Mouse (Mus musculus) frontal cortex, adult (tissue): ENCODE measurements at regions not wholly inside any gene's neighbourhood (a gene's known extent, or its start where the extent isn't known, plus 50 kb on each side); places are given as distances from the start of the nearest gene placed in this dataset.

Experiments
- ATAC-seq: cut with Nextera tagmentation; 2 replicates; pipeline ENCODE4 v1.9.2; 2017; ENCODE audit warnings: mild to moderate bottlenecking, moderate library complexity, mixed read lengths; ENCODE audit not compliant: low TSS enrichment

GRCm38 (mm10) chr2:55817273-55817672, 381.5 kb downstream of the Kcnj3 start:
- peak; percentile 84 for ATAC-seq

GRCm38 (mm10) chr2:55818220-55818619, 382.4 kb downstream of the Kcnj3 start:
- ATAC-seq, result peak; percentile 96

GRCm38 (mm10) chr2:55822726-55823125, 387.0 kb downstream of the Kcnj3 start:
- peak; percentile 62 for ATAC-seq

- peak; percentile 93 for ATAC-seq
Measured at GRCm38 (mm10) chr2:55841521-55841920, 405.8 kb downstream of the Kcnj3 start.

DNA sequence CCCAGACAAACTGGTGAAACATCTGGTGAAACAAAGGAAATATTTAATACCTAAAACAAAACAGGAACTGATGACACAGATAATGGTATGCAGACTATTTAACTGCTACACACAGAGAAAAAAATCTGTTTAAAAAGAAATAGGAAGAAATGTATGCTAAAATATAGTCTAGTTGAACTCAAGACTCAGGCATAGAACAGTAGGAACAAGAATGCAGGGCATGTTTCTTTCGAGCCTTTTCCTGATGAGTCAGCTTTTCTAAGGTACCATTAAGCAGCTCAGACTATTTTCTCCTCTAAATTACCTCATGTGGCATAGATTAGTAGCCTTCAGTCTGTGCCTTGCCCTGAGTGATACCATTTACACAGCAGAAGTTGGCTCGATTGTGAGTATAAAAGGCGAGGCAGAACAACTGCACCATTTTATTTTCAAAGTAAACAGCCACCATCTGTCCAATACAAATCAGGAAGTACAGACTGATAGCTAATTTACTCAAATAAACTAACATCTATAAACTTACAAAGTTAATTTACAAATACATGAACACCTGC, 411.1 kb downstream of the Kcnj3 start:
- no peak for ATAC-seq

DNA sequence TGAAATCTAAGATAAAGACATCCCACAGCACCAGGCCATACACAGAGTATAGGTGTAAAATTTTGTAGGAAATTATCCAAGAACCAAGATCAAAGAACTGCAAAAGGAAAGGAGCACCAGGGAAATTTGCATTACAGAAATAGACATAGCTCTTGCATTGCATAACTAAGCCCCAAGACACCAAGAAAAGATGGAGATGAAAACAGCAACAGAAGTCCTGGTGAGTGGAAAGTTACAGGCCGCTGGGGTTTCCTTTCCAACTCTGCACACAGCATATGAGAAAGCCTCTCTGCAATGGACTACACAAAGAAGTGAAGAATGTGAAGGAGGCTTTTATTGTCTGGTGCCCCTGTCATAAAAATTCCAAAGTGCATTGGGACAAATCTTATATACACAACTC, 426.7 kb downstream of the Kcnj3 start:
- ATAC-seq, result peak; percentile 99

GRCm38 (mm10) chr2:55889976-55890375, 454.2 kb downstream of the Kcnj3 start:
- ATAC-seq, result peak; percentile 95

DNA sequence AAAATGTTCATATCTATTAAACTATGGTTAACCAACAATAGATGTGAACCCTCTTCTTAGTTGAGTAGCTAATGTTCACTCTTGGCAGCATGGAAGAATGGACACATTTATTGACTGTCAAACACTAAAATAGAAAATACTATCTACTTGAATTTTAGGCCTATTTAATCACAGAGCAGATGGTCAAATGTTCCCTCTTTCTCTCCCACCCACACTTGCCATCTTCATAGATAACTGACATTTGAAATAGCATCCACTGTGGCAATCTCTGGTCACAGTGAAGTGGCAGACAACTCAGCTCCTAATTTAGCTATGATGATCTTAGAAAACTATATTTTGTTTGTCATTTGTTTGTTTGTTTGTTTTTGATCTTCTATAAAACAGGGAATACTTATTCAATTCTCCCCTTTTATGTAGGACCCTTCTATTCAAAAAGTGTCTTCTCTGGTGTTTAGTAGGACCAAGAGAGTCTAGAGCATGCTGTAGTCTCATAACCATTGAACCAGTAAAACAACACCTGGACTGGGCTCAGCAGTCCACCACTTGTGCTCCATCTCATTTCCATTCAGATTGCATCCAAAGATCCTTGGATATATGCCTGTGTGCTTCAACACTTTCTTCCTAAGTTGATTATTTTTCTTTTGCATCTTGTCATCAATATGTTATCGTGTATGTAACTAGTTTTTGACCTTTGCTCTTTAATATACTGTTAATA, 457.2 kb downstream of the Kcnj3 start:
- no peak for ATAC-seq

DNA sequence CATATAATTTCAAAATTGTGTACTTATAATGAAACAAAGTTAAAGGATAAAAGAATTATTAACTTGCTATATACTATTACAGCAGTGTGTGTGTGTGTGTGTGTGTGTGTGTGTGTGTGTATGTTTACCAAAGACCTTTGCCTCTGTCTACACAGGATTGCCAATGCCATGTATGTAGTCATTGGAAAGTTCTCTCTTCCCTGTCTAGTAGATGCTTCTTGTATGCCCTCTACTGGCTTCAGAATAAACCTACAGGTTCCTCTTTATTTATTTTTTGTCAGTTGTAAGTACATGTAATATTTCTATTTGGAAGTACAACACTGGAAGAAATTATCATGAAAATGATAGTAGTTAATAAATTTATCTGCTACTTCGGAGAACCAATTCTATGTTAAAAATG, 484.5 kb downstream of the Kcnj3 start:
- ATAC-seq, result peak; percentile 93
